Mouse (Mus musculus): ENCODE results near the gene Elk3. TPM values are rescaled to one million over a fixed set of nuclear protein-coding genes. Genes with fewer than 3 reads are reported as not detected.

Elk3 gene
- polyA plus RNA-seq, 1 experiment, result 86.5 TPM

DNA sequence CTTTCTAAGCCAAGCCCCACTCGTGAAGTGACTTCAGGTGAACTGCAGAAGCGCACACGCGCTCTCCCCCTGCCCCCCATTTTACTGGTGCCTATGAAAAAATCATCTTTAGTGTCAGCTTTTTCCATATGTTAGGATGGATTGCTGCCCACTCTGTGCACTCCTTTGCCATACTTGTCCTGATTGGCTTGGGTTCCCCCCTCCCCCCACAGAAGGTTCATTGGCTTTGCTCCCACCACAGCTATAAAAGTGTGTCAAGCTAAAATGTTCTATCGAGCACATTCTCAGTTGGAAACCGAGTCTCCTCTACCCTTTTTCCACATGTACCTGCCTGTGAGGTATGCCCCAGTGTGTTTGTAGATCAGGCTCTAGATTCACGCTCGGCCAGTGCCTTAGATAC, 59.5 kb downstream of the Elk3 start:
- Histone ChIP-seq H3K4me3 (ENCODE audit: insufficient read depth, low read length) (no peak overlapping the region), H3K27ac (ENCODE audit: insufficient read depth, low read length) (0 out of 2 replicates have a peak overlapping the region, but pooled peaks have one; percentile 10), H3K4me1 (ENCODE audit: control insufficient read depth, insufficient read depth, low read length) (0 out of 2 replicates have a peak, but pooled peaks cover 3% of the 10 kb centered on the region)
- no peak for TF ChIP-seq CTCF (IDR thresholded peaks at IDR 0.05; ENCODE audit: borderline replicate concordance, insufficient read depth, low read length)
- TF ChIP-seq POLR2A (IDR thresholded peaks at IDR 0.05; ENCODE audit: low read depth, low read length), result no peak

DNA sequence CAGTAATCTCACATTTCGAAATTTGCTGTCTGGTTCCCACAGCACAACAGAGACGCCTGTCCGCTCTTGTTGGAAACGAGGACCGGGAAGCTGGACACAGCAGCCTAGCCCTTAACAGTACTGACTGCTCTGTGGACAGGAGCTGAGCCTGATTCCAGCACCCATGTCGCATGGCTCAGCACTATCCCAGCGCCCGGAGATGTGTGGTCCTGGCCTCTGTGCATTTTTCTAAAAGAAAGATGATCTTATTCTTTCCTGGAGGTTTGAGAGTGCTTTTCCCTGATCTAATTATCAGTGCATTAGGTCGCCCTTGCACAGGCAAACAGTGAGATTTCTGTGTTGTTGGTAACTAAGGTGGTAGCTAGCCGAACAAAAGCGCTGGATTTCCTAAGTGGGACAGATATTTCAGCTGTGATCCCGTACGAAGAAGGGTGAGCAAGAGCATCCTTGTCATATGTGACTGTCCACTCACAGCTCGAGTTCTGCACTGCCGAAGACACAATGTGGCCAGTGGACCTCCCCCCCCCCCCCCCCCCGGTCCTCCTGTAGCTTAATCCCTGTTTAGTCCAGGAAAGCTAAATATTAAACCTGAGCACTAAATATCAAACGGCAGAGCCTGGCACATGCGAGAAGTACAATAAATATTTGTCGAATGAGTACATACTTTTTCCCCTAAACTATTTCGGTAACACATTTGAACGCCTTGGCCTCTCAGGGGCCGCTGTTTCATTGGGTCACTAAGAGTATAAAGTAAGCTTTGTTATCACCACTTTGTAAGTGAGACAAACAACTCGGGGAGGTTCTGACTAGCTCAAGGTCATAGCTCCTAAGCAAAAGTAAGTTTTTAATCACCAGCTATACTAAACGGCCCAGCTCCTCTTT, 60.3 kb downstream of the Elk3 start:
- TF ChIP-seq POLR2A (IDR thresholded peaks at IDR 0.05; ENCODE audit: low read depth, low read length) (no peak), CTCF (IDR thresholded peaks at IDR 0.05; ENCODE audit: borderline replicate concordance, insufficient read depth, low read length) (no peak)
- Histone ChIP-seq H3K4me1 (ENCODE audit: control insufficient read depth, insufficient read depth, low read length) (0 out of 2 replicates have a peak, but pooled peaks cover 3% of the 10 kb centered on the region), H3K4me3 (ENCODE audit: insufficient read depth, low read length) (no peak overlapping the region), H3K27ac (ENCODE audit: insufficient read depth, low read length) (0 out of 2 replicates have a peak overlapping the region, but pooled peaks have one; percentile 10)

DNA sequence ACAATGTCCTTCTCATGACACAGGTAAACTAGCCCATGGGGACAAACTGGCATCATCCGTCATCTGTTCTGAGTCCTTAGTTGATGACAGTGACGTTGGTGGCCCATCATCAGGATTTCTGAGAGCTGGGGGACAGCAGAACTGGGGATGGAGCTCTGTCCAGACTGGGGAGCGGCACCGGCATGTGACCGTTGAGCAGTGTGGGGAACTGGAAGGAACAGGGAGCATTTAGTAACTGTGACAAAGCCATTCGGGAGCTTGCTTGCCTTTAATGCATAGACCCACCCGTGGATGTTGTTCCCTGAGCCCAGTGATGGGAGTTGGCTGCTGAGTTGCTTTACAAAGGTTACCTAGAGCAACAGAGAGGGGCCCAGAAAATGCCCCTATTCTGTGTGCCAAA, 61.0 kb downstream of the Elk3 start:
- TF ChIP-seq CTCF (IDR thresholded peaks at IDR 0.05; ENCODE audit: borderline replicate concordance, insufficient read depth, low read length) (no peak), POLR2A (IDR thresholded peaks at IDR 0.05; ENCODE audit: low read depth, low read length) (no peak)
- 0 out of 2 replicates have a peak, but pooled peaks cover 3% of the 10 kb centered on the region for H3K4me1 ChIP-seq (ENCODE audit: control insufficient read depth, insufficient read depth, low read length)

DNA sequence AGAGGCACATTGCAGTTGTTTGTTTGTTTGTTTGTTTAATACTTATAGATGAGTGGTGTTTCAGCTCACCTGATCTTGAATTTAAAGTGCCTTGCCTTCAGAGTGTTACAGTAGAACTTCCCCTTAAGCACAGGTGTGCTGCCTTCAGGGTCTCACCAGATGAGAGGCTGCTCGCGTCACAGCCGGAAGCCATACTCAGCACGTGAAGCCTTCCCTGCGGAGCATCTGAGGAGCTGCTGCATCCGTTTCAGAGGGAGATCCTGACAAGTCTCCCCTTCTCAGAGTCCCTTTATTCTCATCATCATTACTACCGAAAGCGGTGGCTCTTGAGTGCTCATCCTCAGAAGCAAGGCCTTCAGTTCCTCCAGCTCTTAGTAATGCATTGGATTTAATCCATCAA, 62.5 kb downstream of the Elk3 start:
- H3K4me3 ChIP-seq (ENCODE audit: insufficient read depth, low read length), result no peak overlapping the region
- H3K4me1 ChIP-seq (ENCODE audit: control insufficient read depth, insufficient read depth, low read length), result 0 out of 2 replicates have a peak, but pooled peaks cover 3% of the 10 kb centered on the region
- no peak for TF ChIP-seq POLR2A (IDR thresholded peaks at IDR 0.05; ENCODE audit: low read depth, low read length)
- no peak for TF ChIP-seq CTCF (IDR thresholded peaks at IDR 0.05; ENCODE audit: borderline replicate concordance, insufficient read depth, low read length)
- no peak overlapping the region for H3K27ac ChIP-seq (ENCODE audit: insufficient read depth, low read length)

More for the DNA sequence above, 61.0 kb downstream of the Elk3 start:
- no peak overlapping the region for H3K4me3 ChIP-seq (ENCODE audit: insufficient read depth, low read length)
- no peak overlapping the region for H3K27ac ChIP-seq (ENCODE audit: insufficient read depth, low read length)

DNA sequence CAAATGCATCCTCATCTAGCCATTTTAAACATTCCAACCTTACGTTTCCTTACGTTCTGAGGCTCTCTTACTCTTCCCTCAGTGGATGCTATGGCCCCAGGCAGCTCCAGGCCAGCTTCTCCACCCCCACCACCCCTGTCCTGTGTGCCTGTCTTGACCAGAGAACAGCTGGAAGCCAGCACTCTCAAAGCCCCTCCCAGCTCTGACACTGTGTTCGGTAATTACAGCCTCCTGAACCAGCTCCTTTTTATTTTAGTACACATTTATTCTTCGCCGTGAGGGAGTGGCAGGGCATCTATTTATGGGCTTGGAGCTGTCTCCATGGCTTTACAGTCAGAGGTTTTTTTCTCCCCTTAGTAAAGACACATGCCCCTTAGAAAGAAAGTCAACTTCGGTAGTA, 63.0 kb downstream of the Elk3 start:
- no peak for TF ChIP-seq POLR2A (IDR thresholded peaks at IDR 0.05; ENCODE audit: low read depth, low read length)
- no peak for TF ChIP-seq CTCF (IDR thresholded peaks at IDR 0.05; ENCODE audit: borderline replicate concordance, insufficient read depth, low read length)
- H3K4me1 ChIP-seq (ENCODE audit: control insufficient read depth, insufficient read depth, low read length), result 0 out of 2 replicates have a peak, but pooled peaks cover 3% of the 10 kb centered on the region
- H3K4me3 ChIP-seq (ENCODE audit: insufficient read depth, low read length), result no peak overlapping the region
- H3K27ac ChIP-seq (ENCODE audit: insufficient read depth, low read length), result no peak overlapping the region

DNA sequence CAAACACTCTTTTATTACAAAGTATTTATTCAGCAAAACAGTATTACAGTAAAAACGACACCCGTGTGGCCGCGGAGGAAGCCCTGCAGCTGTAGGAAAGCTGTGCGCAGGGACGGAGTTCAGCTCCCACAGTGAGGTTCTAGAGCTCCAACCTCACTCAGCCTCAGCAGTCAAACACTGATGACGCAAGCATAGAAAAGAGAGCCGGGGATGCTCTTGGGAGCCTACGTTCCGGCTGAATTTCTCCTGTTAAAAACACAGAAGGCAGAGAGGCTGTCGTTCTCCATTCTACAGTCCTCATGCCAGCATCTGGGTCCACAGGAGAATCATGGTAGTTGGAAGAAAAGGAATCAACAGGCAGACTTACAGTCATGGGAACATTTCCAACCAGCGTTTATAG, 63.5 kb downstream of the Elk3 start:
- H3K4me1 ChIP-seq (ENCODE audit: control insufficient read depth, insufficient read depth, low read length), result 0 out of 2 replicates have a peak, but pooled peaks cover 3% of the 10 kb centered on the region
- TF ChIP-seq CTCF (IDR thresholded peaks at IDR 0.05; ENCODE audit: borderline replicate concordance, insufficient read depth, low read length) (no peak), POLR2A (IDR thresholded peaks at IDR 0.05; ENCODE audit: low read depth, low read length) (no peak)
- H3K4me3 ChIP-seq (ENCODE audit: insufficient read depth, low read length), result no peak overlapping the region
- no peak overlapping the region for H3K27ac ChIP-seq (ENCODE audit: insufficient read depth, low read length)

DNA sequence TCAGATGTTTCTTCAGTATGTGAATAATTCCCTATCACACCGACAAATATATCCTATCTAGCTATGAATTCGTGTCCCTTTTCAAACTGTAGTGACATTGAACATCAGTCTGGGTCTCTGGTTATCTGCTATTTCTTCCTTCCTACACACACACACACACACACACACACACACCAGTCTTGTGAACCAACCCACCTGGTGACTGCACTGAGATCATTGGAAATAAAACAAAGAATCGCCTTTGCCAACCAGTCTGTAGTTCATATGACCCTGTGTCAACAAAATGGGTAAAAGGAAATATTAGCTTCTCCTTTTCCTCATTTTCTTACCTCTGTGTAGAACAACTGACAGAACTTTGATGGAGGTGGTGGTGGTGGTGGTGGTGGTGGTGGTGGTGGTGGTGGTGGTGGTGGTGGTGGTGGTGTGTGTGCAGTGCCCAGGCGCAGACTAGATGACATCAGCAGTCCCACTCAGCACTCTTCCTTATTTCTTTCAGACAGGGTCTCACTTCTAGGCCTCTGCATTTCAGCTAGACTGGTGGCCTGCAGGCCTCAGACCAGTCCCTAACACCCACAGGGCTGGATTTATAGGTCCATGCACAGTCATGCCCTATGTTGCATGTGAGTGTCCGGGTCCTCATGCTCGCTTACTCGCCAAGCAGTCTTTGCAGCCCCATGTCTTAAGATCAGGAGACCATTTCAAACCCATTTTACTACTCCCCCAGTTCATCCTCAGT, 64.6 kb downstream of the Elk3 start:
- H3K4me1 ChIP-seq (ENCODE audit: control insufficient read depth, insufficient read depth, low read length), result no peaks in the 10 kb centered on the region
- TF ChIP-seq POLR2A (IDR thresholded peaks at IDR 0.05; ENCODE audit: low read depth, low read length) (no peak), CTCF (IDR thresholded peaks at IDR 0.05; ENCODE audit: borderline replicate concordance, insufficient read depth, low read length) (no peak)
- H3K4me3 ChIP-seq (ENCODE audit: insufficient read depth, low read length), result no peak overlapping the region
- no peak overlapping the region for H3K27ac ChIP-seq (ENCODE audit: insufficient read depth, low read length)

DNA sequence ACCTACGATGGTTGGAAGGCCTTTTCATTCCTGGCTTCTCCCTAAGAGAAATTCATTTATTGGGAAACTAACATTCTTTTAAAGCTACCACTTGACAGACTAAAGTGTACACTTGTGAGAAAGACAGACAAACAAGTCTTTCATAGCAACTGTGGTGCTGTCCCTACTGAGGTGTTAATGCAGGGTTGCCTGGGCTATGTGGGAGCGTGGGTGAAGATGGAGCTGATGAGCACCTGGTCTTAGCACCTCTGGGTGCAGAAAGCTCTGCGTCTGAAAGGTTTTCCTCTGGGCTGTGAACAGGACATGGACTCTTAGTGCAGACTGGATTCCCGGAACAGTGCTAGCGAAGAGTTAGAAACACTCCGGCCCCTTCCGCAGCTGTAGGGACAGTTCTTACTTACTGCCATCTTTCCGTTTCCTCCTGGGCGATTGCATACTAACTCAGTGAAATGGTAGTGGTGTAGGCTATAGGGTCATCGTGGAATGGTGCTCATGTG, 66.7 kb downstream of the Elk3 start:
- TF ChIP-seq CTCF (IDR thresholded peaks at IDR 0.05; ENCODE audit: borderline replicate concordance, insufficient read depth, low read length) (no peak), POLR2A (IDR thresholded peaks at IDR 0.05; ENCODE audit: low read depth, low read length) (no peak)
- Histone ChIP-seq H3K4me3 (ENCODE audit: insufficient read depth, low read length) (no peak overlapping the region), H3K27ac (ENCODE audit: insufficient read depth, low read length) (no peak overlapping the region), H3K4me1 (ENCODE audit: control insufficient read depth, insufficient read depth, low read length) (no peaks in the 10 kb centered on the region)

DNA sequence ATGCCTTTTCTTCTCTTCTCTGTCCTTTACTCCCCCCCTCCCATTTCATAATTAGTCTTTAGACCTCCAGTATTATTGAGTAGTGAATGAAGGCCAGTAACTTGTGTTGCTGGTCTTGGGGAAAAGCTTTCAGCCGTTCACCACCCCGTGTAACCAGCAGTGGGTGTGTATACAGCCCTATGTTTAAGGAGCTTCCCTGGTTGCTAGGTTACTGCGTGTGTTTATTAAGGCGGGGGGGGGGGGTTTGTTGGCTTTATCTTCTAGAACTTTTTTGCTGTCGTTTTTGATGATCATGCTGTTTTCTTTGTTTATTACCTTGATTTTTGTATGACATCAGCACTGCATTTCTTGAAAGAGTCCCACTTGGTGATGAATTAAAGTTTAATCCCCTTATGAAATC, 68.1 kb downstream of the Elk3 start:
- no peak overlapping the region for H3K27ac ChIP-seq (ENCODE audit: insufficient read depth, low read length)
- H3K4me3 ChIP-seq (ENCODE audit: insufficient read depth, low read length), result no peak overlapping the region
- no peaks in the 10 kb centered on the region for H3K4me1 ChIP-seq (ENCODE audit: control insufficient read depth, insufficient read depth, low read length)
- TF ChIP-seq CTCF (IDR thresholded peaks at IDR 0.05; ENCODE audit: borderline replicate concordance, insufficient read depth, low read length) (no peak), POLR2A (IDR thresholded peaks at IDR 0.05; ENCODE audit: low read depth, low read length) (no peak)
